Mouse (Mus musculus) midbrain, embryonic 11.5 days (tissue): ENCODE data around the gene Grn. TPM values are rescaled to one million over a fixed set of nuclear protein-coding genes. Genes with fewer than 3 reads are reported as not detected.

Experiments used
- ATAC-seq: fragments of 200-750 bp; cut with Nextera tagmentation; 2 replicates; pipeline ENCODE4 v1.8.0; 2017; ENCODE audit warnings: moderate TSS enrichment, moderate library complexity; ENCODE audit not compliant: low FRiP score
- DNase-seq: peaks from one replicate; pipeline ENCODE4 v3.0.0; 2015; ENCODE audit warnings: low spot score; ENCODE audit errors: missing footprints
- H3K27ac ChIP-seq: fragments of 300-500 bp; sonication (generic); 2 replicates; pipeline ENCODE4 v1.5.1; 2014; ENCODE audit warnings: low read depth, low read length
- H3K27me3 ChIP-seq: fragments of 300-500 bp; sonication (generic); 2 replicates; pipeline ENCODE4 v1.6.1; 2014; ENCODE audit warnings: mild to moderate bottlenecking, low read length, moderate library complexity, mixed read lengths; ENCODE audit not compliant: control insufficient read depth, insufficient read depth
- H3K36me3 ChIP-seq: fragments of 300-500 bp; sonication (generic); 2 replicates; pipeline ENCODE4 v1.6.1; 2014; ENCODE audit warnings: mild to moderate bottlenecking, low read length, moderate library complexity, mixed read lengths; ENCODE audit not compliant: control insufficient read depth, insufficient read depth
- H3K4me1 ChIP-seq: fragments of 300-500 bp; sonication (generic); 2 replicates; pipeline ENCODE4 v1.6.1; 2014; ENCODE audit warnings: low read length; ENCODE audit not compliant: control insufficient read depth, insufficient read depth
- H3K4me2 ChIP-seq: fragments of 300-500 bp; sonication (generic); 2 replicates; pipeline ENCODE4 v1.6.1; 2014; ENCODE audit warnings: mild to moderate bottlenecking, moderate library complexity
- H3K4me3 ChIP-seq: fragments of 300-500 bp; sonication (generic); 2 replicates; pipeline ENCODE4 v1.5.1; 2014; ENCODE audit warnings: low read depth, low read length
- H3K9ac ChIP-seq: fragments of 300-500 bp; sonication (generic); 2 replicates; pipeline ENCODE4 v1.6.1; 2014; ENCODE audit warnings: low read length
- H3K9me3 ChIP-seq: fragments of 300-500 bp; sonication (generic); 2 replicates; pipeline ENCODE4 v1.6.1; 2016; ENCODE audit warnings: low read length; ENCODE audit not compliant: control insufficient read depth
- WGBS: fragments of 180-500 bp; shearing (Covaris S2); extraction: QIAGEN DNeasy Blood & Tissue Kit; methylation state at CpG from one replicate; pipeline ENCODE4 v1.1.7; 2014; 5-methylcytosine and 5-hydroxymethylcytosine counted together
- polyA plus RNA-seq: library from polyadenylated mRNA; unstranded; fragments of >200 nt; fragmentation: Nextera tagmentation; extraction: Ambion mirVana; gene quantifications from 2 replicates; pipeline ENCODE4 v1.2.1, GENCODE M21; 2014

The Grn gene
- polyA plus RNA-seq, 1 experiment from 2014 or later: 39.3 TPM

GRCm38 (mm10) chr11:102413059-102413458, 17.1 kb upstream of the Grn start:
- Histone ChIP-seq H3K27ac (no peak overlapping the region), H3K9me3 (no peaks in the 10 kb centered on the region), H3K4me1 (no peaks in the 10 kb centered on the region; the same call in 1 of the 2 replicates), H3K4me2 (no peak overlapping the region), H3K27me3 (no peaks in the 10 kb centered on the region), H3K9ac (no peak overlapping the region), H3K36me3 (no peaks in the 10 kb centered on the region), H3K4me3 (no peak overlapping the region)
- no peak for ATAC-seq
- 77% methylated on average over 8 of the region's 8 CpGs for WGBS
- DNase-seq: no peak

- no peak for ATAC-seq
- Histone ChIP-seq H3K27me3 (no peaks in the 10 kb centered on the region), H3K4me3 (no peak overlapping the region), H3K9me3 (no peaks in the 10 kb centered on the region; the same call in 1 of the 2 replicates), H3K9ac (no peak overlapping the region), H3K4me1 (no peaks in the 10 kb centered on the region), H3K4me2 (no peak overlapping the region), H3K36me3 (no peaks in the 10 kb centered on the region), H3K27ac (no peak overlapping the region)
- no peak for DNase-seq
- WGBS: 77% methylated on average over 10 of the region's 10 CpGs
Observed at GRCm38 (mm10) chr11:102415034-102415802, 14.9 kb upstream of the Grn start.

- no peak overlapping the region for H3K4me3 ChIP-seq
- 86% methylated on average over 1 of the region's 1 CpGs for WGBS
Observed at GRCm38 (mm10) chr11:102417160-102417559, 13.0 kb upstream of the Grn start.

GRCm38 (mm10) chr11:102418887-102419286, 11.2 kb upstream of the Grn start:
- no peak overlapping the region for H3K4me3 ChIP-seq
- H3K27ac ChIP-seq: no peak overlapping the region
- no peak overlapping the region for H3K9ac ChIP-seq
- H3K27me3 ChIP-seq: no peaks in the 10 kb centered on the region
- DNase-seq (peak; percentile 78), ATAC-seq (no peak)
- no peaks in the 10 kb centered on the region for H3K36me3 ChIP-seq
- H3K4me1 ChIP-seq: no peaks in the 10 kb centered on the region
- no peaks in the 10 kb centered on the region; the same call in 1 of the 2 replicates for H3K9me3 ChIP-seq
- H3K4me2 ChIP-seq: no peak overlapping the region

More at GRCm38 (mm10) chr11:102417160-102417559, 13.0 kb upstream of the Grn start:
- H3K9ac ChIP-seq: no peak overlapping the region
- peak; percentile 75 for DNase-seq
- H3K27ac ChIP-seq: no peak overlapping the region
- no peaks in the 10 kb centered on the region for H3K4me1 ChIP-seq
- H3K9me3 ChIP-seq: no peaks in the 10 kb centered on the region; the same call in 1 of the 2 replicates
- H3K27me3 ChIP-seq: no peaks in the 10 kb centered on the region
- H3K36me3 ChIP-seq: no peaks in the 10 kb centered on the region
- H3K4me2 ChIP-seq: no peak overlapping the region
- ATAC-seq: no peak

GRCm38 (mm10) chr11:102421559-102421958, 8.6 kb upstream of the Grn start:
- WGBS: 56% methylated on average over 8 of the region's 8 CpGs
- Histone ChIP-seq H3K9ac (no peak overlapping the region), H3K36me3 (no peaks in the 10 kb centered on the region), H3K4me1 (no peaks in the 10 kb centered on the region), H3K27me3 (no peaks in the 10 kb centered on the region), H3K9me3 (no peaks in the 10 kb centered on the region; the same call in 1 of the 2 replicates), H3K4me2 (no peak overlapping the region), H3K27ac (no peak overlapping the region), H3K4me3 (no peak overlapping the region)
- DNase-seq (no peak), ATAC-seq (no peak)

- no peak for DNase-seq
- H3K27ac ChIP-seq: no peak overlapping the region
- no peaks in the 10 kb centered on the region; the same call in 1 of the 2 replicates for H3K4me1 ChIP-seq
- no peaks in the 10 kb centered on the region for H3K36me3 ChIP-seq
- no peak overlapping the region for H3K9ac ChIP-seq
- no peaks in the 10 kb centered on the region; the same call in 1 of the 2 replicates for H3K9me3 ChIP-seq
- no peak overlapping the region for H3K4me3 ChIP-seq
- H3K4me2 ChIP-seq: no peak overlapping the region
- H3K27me3 ChIP-seq: no peaks in the 10 kb centered on the region
- WGBS: 72% methylated on average over 6 of the region's 6 CpGs
- no peak for ATAC-seq
Observed at GRCm38 (mm10) chr11:102424666-102425065, 5.4 kb upstream of the Grn start.

GRCm38 (mm10) chr11:102425555-102426316, 4.4 kb upstream of the Grn start:
- no peaks in the 10 kb centered on the region for H3K36me3 ChIP-seq
- no peak overlapping the region for H3K9ac ChIP-seq
- H3K27me3 ChIP-seq: no peaks in the 10 kb centered on the region
- H3K9me3 ChIP-seq: no peaks in the 10 kb centered on the region
- no peak overlapping the region for H3K4me2 ChIP-seq
- H3K4me1 ChIP-seq: peaks cover 4% of the 10 kb centered on the region
- ATAC-seq (no peak), DNase-seq (no peak)
- 87% methylated on average over 8 of the region's 8 CpGs for WGBS
- H3K27ac ChIP-seq: no peak overlapping the region
- H3K4me3 ChIP-seq: no peak overlapping the region

- Histone ChIP-seq H3K9me3 (no peaks in the 10 kb centered on the region), H3K27me3 (no peaks in the 10 kb centered on the region), H3K36me3 (no peaks in the 10 kb centered on the region), H3K27ac (no peak overlapping the region), H3K4me3 (no peak overlapping the region), H3K4me2 (no peak overlapping the region), H3K4me1 (peaks cover 4% of the 10 kb centered on the region), H3K9ac (no peak overlapping the region)
- DNase-seq: no peak
- no peak for ATAC-seq
- WGBS: 73% methylated on average over 8 of the region's 8 CpGs
Observed at GRCm38 (mm10) chr11:102428981-102429540, 1.1 kb upstream of the Grn start.

- ATAC-seq (no peak), DNase-seq (no peak)
- no peaks in the 10 kb centered on the region for H3K27me3 ChIP-seq
- 49% methylated on average over 3 of the region's 3 CpGs for WGBS
- peak overlapping the region; percentile 43 for H3K9ac ChIP-seq
- H3K4me2 ChIP-seq: peak overlapping the region; percentile 77
- H3K4me3 ChIP-seq: peak overlapping the region; percentile 44
- no peaks in the 10 kb centered on the region for H3K36me3 ChIP-seq
- peaks cover 6% of the 10 kb centered on the region for H3K4me1 ChIP-seq
- H3K9me3 ChIP-seq: no peaks in the 10 kb centered on the region
- H3K27ac ChIP-seq: no peak overlapping the region
Observed at GRCm38 (mm10) chr11:102429551-102429950, 564 bp upstream of the Grn start.
